Mouse (Mus musculus) spleen, adult 12 weeks (tissue): ENCODE data around the gene Slc35b2.
A peak's percentile ranks its signal among the peaks of the same experiment; 100 is the strongest.

Experiments used
- DNase-seq: peaks from one replicate; pipeline ENCODE4 v3.0.0; 2022; ENCODE audit warnings: low spot score

Gene Slc35b2

DNA sequence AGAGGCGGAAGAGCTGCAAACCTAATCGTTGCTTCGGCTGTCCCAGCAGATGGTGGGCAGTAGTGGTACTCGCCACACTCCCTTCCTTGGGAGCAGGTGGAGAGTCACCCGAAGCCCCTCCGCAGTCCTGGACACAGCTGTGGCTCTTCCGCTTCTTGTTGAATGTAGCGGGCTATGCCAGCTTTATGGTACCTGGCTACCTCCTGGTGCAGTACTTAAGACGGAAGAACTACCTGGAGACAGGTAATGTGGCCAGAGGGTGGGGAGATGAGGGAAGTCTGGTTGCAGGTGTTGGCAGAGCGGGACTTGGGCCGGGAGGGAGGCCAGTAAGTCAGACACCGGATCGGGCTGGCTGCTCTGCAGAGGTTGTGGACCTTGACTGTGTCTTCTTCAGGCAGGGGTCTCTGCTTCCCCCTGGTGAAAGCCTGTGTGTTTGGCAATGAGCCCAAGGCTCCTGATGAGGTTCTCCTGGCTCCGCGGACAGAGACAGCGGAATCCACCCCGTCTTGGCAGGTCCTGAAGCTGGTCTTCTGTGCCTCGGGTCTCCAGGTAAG lies 934 bp downstream of the Slc35b2 start:
- DNase-seq: no peak

DNA sequence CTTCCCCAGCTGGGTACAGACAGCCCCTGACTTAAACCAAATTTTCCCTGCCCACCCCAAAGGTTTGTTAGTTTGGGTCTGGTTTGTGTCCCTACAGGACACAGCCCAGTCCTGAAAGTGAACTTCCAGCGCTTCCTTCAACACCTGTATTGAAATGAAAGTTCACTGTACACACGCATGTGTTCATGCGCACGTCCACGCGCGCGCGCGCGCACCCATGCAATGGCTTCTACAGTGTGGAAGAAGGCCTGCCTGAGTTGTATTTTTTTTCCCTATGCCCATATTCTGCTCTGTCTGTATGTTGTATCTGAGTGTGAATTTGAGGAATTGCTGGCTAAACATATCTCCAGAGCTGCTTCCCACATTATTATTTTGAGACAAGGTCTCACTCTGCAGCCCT lies 1.4 kb downstream of the Slc35b2 start:
- DNase-seq: no peak

DNA sequence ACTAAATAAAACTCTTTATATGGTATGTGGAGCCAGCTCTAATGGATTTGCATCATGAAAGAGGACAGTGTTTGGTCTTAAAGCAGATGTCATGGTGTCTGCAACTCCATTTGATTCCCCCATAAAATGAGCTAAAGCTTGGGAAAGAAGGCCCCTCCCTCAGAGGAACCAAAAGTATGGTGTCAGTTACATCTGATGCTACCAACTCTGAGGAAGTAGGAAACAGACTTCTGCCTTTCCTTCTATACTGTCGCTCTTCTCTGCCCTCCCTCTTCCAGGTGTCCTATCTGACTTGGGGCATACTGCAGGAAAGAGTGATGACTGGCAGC lies 2.3 kb downstream of the Slc35b2 start:
- no peak for DNase-seq

- no peak for DNase-seq
Measured at GRCm38 (mm10) chr17:45566360-45567161, 2.9 kb downstream of the Slc35b2 start.

DNA sequence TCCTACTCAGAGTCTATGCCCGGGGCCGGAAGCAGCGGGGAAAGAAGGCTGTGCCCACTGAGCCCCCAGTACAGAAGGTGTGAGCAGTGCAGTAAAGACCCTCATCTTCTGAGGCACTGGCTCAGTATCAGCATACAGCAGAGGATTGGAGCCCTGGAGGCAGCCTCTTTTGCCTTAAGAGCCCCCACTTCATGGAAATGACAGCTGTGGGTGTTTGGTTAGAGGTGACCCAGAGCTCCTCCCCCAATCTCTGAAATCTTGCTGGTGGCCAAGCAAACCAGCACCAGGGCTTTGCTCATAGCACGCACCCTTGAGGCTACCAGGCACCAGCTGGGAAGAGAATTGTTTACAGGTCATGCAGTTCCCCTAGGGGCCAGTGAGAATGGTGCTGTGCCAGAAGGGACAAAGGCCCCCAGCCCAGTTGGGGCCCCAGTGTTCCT lies 3.5 kb downstream of the Slc35b2 start:
- DNase-seq: no peak

- no peak for DNase-seq
Measured at GRCm38 (mm10) chr17:45568990-45569389, 5.3 kb downstream of the Slc35b2 start.

DNA sequence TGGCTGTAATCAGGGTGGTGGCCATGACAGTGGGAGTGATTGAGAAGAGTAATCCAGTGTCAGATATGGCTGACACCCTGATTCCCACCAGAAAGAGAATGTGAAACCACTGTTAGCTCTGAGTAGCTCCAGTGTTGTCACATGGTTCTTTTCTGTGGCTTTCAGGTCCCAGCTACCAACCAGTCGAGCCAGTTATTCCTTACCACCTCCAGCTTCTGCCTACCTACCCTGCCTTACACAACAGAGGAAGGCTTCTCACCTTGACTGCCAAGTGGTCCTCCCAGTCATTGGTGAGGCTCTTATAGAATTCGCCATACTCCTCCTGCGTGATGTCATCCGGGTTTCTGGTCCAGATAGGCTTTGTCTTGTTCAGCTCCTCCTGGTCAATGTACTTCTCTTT lies 6.3 kb downstream of the Slc35b2 start:
- no peak for DNase-seq

GRCm38 (mm10) chr17:45572103-45573086 lies 8.7 kb downstream of the Slc35b2 start:
- peak; percentile 73 for DNase-seq

DNA sequence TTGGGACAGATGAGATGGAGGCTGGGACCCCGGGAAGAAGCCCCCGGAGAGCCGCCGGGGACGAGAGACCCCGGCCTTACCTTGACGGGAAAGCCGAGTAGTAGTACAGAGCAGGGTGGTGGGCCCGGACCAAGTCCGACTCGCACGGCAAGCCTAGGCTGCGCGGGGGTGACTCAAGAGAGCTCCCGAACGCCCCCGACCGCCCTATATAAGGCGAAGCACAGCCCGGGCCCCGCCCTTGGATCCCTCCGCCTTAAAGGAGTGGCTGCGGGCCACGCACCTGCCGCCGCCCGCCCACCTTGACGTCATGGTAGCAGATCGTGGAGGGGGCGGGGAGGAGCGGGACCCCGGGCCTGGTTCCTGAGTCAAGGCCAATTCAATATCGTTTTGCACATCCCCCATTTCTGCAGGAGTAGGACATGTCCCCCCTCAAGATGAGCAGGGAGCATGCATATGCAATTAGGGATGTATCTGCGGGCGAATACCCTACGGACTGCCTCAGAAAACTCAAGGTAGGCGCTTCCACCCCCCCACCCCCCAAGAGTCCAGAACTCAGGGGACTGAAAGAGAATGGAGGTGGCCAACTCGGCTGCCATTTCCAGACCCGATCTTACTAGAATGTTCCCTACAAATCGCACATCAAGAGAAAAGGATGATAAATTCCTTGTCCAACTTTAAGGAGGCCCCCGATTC lies 9.6 kb downstream of the Slc35b2 start, which contains the start of gene Hsp90ab1:
TSS of gene Hsp90ab1 (minus strand) at position 185 of the 693 bp plus-strand sequence.
- peak; percentile 97 for DNase-seq

DNA sequence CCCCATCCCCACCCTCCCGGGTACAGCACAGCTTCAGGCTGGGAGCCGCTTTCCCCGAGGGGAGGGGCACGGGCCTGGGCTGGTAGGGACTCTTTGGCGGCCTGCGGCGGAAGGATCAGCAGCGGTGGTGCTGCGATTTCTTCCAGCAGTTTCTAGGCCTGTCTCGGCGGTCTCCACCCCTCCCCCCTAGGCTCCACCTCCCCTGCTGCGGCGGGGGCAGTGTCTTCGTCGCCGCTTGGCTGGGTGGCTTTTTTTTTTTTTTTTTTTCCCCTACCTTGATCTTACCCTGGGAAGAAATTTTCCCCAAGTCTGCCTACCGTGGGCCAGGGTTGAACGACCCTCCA lies 10.1 kb downstream of the Slc35b2 start:
- peak; percentile 89 for DNase-seq

DNA sequence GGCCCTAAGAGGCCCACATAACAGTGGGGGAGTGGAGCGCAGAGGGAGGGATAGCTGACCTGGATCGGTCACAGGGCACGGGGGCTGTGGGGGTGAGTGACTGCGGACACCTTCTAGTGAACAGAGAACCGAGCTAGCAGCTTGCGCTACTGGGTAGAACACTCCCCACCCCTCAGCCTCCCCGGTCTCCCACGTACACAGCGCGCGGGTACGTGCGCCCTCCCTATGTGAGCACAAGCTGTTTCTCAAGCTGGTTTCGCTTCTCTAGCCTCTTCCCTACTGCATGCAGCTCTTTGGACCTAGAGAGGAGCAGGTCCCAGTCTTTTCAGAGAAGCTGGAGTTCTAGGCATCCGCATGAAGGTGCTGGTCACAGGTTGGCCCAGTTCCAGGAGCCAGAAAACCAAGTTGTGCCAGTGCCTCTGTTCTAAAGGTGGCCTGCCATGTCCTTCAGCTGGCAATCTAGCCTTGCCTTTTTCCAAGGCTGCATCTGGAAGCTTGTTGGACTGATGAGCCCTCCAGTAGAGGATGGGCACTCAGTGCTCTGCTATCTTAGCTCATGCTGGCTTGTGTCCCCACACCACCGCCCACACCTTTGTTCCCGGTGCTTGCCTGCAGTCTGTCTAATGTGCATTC lies 10.6 kb downstream of the Slc35b2 start:
- peak; percentile 62 for DNase-seq

DNA sequence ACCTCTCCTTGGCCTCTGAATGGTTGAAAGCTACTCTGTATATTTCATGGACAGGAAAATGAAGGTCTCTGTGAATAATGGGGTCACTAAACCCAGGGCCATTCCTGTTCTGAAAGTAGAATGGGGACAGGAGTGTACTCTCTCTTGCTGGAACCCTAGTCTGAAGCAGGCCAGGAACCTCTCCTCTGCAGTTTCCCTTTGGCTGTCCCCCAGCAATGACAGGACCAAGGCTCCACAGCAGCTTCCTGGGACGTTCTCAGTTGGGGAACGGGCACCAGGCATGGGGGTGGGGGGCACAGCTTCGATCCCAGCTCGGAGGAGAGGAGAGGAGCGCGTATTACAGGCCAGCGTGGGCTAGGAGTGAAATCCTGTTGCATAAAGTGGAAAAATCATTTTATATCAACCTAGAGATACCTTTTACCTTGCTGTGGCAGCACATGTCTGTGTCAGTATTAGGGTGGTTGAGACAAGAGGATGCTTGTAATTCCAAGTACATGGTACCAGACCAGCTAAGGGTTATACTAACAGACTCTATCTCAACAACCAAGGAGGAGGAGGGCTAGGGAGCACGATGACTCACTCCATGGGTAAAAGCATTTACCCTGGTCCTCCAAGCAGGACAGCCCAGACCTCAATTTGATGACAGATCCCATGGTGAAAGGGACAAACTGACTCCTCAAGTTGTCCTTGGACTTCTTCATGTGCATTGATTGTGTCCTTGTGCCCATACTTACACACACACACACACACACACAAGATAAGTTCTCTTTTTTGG lies 11.6 kb downstream of the Slc35b2 start:
- DNase-seq: no peak

DNA sequence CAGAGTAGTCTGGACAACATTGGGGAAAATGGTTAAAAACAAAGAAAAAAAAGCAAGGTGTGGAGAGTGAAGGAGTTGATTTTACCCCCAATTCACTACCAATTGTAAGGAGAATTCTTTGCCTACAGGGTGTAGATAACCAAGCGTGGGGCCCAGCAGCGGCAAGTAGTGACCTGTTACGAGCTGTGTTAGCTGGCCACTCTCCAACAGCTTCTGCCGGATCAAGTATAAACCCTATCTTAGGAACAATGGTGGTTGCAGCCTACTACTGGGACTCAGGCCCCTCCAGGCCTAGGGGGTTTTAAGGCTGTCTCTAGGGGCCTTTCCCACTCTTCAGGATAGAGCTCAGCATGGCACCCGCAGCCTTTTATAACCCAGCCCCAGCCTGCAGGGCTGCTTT lies 14.6 kb downstream of the Slc35b2 start:
- DNase-seq: no peak

DNA sequence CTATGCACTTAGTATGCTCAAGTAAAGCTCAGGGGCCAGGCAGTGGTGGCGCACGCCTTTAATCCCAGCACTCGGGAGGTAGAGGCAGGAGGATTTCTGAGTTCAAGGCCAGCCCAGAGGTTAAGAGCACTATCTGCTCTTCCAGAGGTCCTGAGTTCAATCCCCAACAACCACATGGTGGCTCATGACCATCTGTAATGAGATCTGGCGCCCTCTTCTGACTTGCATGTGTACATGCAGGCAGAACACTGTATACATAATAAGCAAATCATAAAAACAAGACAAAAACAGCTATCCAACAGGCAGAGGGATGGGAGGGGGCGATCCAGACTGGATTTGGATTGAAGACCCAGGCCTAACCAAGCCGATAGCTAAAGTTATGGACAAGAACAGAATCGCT lies 15.2 kb downstream of the Slc35b2 start:
- no peak for DNase-seq

DNA sequence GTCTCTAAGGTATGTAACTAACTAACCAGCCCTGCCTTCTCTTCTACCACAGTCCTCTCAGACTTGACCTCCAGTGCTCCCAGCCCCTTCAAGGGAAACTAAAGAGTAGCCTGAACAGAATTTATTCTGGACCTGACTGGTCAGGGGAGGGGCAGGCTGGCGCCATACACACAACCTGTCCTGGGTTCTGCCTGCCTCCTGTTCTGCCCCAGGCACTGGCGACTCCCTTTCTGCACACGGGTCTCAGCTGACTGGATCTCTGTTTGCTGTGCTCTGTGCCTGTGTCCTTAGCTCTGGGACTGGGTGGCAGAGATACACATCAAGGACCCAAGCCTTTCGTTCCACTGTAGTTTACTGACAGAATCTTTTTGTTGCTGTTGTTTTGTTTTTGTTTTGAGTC lies 15.9 kb downstream of the Slc35b2 start:
- DNase-seq: no peak

- no peak for DNase-seq
Measured at GRCm38 (mm10) chr17:45580958-45581477, 17.3 kb downstream of the Slc35b2 start.

DNA sequence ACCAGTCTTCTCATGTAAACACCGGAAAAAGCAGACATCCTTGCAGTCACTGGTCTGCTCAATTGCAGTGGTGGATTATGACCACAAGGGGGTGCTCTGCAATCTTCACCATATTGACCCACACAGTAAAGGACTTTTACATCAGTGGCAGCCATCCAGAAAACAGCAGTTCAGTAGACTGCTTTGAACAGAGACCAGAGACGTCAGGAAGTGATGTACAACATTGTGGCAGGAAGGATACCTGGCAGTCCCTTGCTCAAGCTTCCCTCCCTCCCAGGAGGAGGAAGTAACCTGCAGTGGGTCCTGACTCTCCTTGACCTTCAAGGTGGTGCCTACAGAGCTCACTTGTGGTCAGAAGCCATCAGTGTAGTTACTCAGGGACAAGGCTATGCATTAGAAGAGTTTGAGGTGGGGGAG lies 17.9 kb downstream of the Slc35b2 start:
- DNase-seq: peak; percentile 64

- DNase-seq: no peak
Measured at GRCm38 (mm10) chr17:45582188-45582587, 18.5 kb downstream of the Slc35b2 start.

DNA sequence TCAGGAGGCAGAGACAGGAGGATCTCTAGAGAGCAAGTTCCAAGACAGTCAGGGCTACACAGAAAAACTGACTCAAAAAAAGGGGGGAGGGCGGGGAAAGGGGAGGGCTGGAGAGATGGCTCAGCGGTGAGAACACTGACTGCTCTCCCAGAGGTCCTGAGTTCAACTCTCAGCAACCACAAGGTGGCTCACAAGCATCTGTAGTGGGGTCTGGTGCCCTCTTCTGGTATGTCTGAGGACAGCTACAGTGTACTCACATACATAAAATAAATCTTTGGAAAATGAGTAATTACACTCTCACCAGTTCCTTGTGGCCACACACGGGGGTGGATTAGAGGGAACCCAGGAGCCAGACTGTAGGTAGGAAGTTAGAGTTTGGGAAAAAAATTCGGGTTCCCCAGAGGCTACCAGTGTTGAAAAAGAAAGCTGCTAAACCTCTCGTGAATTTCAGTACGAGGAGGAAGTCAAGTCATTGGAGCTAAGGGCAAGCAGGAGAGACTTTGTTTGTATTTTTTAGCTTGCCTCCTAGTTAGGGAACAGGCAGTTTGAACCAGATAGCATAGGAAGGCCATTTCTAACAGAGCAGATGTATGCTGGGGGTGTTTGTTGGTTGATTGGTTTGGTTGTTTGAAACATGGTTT lies 19.2 kb downstream of the Slc35b2 start:
- DNase-seq: no peak
